10 mouse cellular contexts compared by ENCODE assay signal in the genomic region with DNA sequence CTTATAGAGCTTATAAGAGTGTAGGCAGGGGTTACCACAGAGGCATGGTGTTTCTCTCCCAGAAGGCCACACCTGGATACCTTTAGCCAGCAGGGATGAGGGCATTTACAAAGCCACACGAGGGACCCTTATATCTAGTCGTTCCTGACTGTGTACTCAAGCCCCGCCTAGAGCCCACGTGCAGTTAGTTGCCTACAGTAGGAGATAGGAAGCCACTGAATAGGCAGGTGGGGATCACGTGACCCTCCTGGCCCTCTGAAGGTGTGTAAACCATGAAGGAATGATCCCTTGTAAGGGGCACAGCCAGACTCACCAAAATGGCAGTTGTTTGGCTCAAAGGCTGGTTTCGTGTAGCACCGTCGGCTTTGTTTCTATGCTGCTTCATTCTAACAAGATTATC. TPM values are rescaled to one million over a fixed set of nuclear protein-coding genes. Genes with fewer than 3 reads are reported as not detected.
"Had no signal": no experiment of that assay in that cellular context is flagged by ENCODE, and none has a peak within 500 bp of the region (broad histone marks: within the 10 kb centered on the region; RNA-seq: fewer than 3 reads in every experiment).

No protein-coding gene starts in this region.

RNA-seq across cellular contexts. Expression of a gene that starts 18.1 kb away (rescaled TPM):
- polyA plus RNA-seq: neural tube, embryonic 14.5 days; small intestine, adult 2 months; spleen, adult 2 months had no signal

RNA-seq across cellular contexts. Expression of a gene that starts 28.5 kb away (rescaled TPM):
- total RNA-seq: neutrophil, adult 5-6 weeks had no signal
- polyA plus RNA-seq: neural tube, embryonic 11.5 days; neural tube, embryonic 12.5 days; neural tube, embryonic 13.5 days; neural tube, embryonic 14.5 days; small intestine, adult 2 months; spleen, adult 2 months; stomach, embryonic 14.5 days; testis, adult 2 months; urinary bladder, adult 2 months had no signal
